Mouse (Mus musculus) right cerebral cortex, adult 18-20 months (tissue): Measurements from ENCODE around the gene Irgc1.
"Not testable (repeated sequence)": the region's sequence is repeated elsewhere in the genome, so short reads cannot be mapped to it uniquely, and the experiment has no call there.

Source experiments
- DNase-seq: peaks from one replicate; pipeline ENCODE4 v3.0.0; 2022; ENCODE audit warnings: mixed read lengths

The Irgc1 gene

GRCm38 (mm10) chr7:24451855-24452311 is at the start of gene Irgc1:
TSS of gene Irgc1 (minus strand) at chr7:24452297.
- DNase-seq = peak; percentile 41

DNA sequence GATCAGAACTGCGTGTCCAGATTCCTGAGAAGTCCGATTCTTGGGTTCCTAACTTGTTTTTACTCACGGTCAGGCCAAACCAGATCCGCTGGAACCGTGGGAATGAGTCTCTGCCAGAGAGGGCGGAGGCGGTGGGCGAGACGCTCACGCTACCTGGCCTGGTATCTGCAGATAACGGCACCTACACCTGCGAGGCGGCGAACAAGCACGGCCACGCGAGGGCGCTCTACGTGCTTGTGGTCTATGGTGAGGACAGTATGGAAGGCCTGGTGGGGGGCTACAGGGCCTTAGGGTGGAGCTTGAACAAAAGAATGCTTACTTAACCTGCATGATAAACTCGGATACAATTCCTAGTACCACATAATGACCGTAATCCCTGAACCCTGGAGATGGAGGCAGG is 49.4 kb upstream of the Irgc1 start:
- DNase-seq = no peak

GRCm38 (mm10) chr7:24500929-24501328 is 48.8 kb upstream of the Irgc1 start:
- DNase-seq = no peak

DNA sequence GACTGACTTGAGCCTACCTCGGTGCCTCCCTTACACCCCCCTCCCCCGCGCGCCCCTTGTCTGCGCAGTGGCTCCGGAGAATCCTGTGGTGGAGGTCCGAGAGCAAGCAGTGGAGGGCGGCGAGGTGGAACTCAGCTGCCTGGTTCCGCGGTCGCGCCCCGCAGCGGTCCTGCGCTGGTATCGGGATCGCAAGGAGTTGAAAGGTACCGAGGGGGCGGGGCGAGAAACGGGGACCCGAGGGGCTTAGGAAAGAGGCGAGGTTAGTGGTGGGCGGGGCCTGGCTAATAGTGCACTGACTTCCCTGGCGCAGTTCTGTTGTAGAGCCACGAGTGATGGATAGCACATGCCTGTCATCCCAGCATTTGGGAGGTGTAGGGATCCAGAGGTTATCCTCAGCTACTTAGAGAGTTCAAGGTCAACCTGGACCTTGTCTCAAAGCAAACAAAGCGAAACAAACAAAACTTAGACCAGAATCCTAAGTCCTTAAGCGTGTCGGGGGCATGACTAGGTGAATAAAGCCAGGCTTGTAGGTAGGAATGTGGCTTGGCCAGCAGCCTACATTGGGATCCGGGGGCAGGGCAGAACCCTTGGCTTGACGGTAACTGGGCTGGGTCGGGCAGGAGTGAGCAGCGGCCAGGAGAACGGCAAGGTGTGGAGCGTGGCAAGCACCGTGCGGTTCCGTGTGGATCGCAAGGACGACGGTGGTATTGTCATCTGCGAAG is 47.9 kb upstream of the Irgc1 start:
- DNase-seq = no peak

DNA sequence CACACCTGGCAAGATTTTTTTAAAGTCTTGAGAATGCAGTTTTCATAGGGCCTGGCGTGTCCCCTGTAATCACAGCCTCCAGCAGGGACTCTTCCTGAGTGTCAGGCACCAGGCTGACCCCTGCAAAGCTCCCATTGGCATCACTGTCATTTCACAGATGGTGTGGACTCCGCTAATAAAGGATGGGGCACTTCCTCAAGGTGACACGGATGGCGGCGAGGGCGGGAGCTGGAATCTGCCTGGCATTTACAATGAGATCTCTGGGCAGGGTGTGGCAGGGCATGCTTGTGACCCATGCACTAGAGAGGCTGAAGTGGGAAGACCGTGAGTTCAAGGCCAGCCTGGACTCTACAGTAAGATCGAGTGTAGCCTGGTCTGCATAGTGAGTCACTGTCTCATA is 36.2 kb upstream of the Irgc1 start:
- DNase-seq = no peak

DNA sequence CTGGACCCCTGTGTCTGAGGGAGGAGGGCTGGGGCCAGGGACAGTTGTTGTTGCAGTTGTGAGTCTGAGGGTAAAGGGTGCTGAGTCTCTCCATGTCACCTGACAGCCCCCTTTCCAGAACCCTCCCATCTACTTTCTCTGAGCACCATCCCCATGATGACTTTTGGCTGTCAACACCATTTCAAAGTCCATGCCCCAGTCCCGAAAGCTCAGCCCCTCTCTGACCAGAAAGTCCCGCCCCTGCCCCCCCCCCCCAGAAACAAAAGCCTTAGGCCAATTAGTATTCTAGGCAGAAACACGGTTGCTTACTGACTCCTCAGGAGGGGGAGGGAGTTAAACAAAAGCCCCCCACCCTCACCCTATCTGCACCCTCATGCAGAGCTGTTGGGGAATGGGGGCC is 35.3 kb upstream of the Irgc1 start:
- DNase-seq = no peak

DNA sequence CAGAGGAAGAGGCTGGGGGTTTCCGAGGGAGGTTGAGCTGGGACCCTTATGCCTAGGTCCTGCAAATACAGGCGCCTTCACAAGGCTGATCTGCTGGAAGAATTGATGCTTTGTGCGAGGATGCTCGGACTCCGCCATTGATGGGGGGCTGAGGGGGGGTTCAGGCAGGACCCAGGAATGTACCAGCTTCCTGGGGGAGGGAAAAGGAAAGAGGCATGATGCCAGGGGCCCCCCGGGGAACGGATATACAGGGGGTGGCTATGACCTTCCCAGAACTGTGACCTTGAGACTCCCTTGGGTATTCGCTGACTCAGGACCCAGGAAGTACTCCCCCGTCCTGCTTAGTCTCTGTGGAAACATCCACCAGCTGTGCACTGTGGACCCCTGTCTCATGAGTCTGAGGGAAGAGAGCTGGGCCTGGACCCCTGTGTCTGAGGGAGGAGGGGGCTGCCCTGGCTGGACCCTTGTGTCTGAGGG is 34.6 kb upstream of the Irgc1 start:
- no peak for DNase-seq

GRCm38 (mm10) chr7:24485481-24485880 is 33.4 kb upstream of the Irgc1 start:
- DNase-seq = no peak

DNA sequence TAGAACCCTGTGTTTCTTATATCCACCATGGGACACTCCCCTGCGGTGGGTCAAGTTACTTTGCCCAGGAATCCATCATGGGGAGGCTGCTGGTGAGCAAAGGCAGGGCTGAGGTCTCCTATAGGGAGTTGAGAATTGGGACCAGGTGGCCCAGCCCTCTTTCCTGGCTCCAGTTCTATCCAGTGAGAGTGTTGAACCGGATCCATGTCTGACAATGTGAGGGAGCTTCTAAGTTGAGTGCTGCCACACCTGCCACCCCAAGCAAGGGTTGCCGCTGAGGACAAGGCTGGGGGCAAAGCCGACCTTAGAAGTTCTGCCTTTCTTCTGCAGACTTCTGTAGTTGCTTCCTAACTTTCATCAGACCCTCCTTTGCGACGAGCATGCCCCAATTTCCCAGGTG is 31.2 kb upstream of the Irgc1 start:
- DNase-seq = not testable (repeated sequence)

DNA sequence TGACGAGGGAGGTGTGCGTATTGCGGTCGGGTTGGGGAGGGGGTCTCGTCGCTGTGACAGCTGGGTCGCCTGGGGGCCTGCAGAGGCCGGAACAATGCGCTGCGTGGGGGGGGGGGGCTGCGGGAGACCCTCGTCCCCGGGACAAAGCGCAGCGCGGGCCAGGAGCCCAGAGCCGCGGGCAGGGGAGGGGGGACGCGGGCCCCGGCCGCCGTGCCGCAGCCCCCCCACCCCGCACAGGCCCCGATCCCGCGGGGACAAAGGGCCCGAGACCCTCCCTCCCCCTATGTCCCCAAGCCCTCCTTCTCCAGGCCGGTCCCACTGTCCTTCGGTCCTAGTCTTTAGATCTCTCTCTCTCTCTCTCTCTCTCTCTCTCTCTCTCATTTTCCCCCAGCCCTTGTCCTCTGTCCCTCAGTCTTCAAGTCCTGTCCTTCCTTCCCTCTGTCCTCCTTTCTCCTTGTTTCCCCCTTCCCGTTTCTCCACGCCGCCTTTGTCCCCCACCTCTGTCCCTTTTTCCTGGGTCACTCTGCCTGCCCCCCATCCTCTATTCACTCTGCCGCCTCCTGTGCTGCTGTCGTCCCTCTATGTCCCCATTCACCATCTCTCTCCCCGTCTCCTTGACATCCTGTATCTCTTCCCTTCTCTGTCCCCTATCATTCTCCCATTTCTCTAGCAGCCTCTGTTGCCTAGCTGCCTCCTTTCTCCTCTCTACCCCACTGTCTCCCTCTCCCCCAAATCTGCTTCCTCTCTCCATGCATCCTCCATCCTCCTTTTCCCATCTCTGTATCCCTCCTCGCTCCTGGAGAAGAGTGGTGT is 30.3 kb upstream of the Irgc1 start:
- no peak for DNase-seq

GRCm38 (mm10) chr7:24481474-24482207 is 29.5 kb upstream of the Irgc1 start, which contains the start of gene Cadm4:
TSS of gene Cadm4 (plus strand) at chr7:24482023.
- peak; percentile 93 for DNase-seq

- no peak for DNase-seq
Measured at GRCm38 (mm10) chr7:24480986-24481473, 28.9 kb upstream of the Irgc1 start.

DNA sequence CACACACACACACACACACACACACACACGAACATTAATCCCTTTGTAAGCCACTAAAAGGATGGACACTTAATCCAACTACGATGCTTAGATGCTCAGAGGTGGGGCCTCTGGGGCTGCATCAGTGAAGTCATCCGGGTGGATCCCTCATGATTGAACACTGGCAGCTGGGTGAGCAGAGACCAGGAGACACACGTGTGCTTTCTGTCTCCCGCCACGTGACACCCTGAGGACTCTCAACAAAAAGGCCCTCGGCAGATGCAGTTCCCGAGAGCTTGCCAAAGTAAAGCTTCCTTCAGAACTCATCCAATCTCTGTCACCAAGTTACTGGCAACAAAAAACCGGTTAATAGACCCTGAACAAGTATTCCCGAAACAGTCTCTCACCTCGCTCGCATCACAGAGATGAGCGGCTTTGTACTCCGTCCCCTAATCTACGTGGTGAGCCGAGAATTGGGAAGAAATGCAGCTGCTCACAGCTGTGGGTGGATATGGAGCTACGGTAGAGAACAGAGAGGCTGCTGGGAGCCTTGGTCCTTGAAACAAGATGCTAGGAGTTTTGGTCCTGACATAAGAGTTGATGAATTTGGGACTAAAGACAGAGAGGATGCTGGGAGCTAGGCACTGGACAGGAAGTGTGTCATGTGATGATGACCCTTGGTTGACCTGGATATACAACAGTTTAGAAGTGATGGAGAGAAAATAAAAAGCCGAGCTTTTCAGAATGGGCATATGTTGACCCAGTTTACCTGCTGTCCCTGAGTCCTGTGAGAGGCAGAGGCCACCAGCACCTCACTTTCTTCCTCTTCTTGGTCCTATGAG is 28.2 kb upstream of the Irgc1 start:
- DNase-seq = peak; percentile 55

- DNase-seq = no peak
Measured at GRCm38 (mm10) chr7:24479685-24480084, 27.6 kb upstream of the Irgc1 start.

- no peak for DNase-seq
Measured at GRCm38 (mm10) chr7:24478911-24479310, 26.8 kb upstream of the Irgc1 start.

- DNase-seq = peak; percentile 56
Measured at GRCm38 (mm10) chr7:24476856-24477255, 24.8 kb upstream of the Irgc1 start.

DNA sequence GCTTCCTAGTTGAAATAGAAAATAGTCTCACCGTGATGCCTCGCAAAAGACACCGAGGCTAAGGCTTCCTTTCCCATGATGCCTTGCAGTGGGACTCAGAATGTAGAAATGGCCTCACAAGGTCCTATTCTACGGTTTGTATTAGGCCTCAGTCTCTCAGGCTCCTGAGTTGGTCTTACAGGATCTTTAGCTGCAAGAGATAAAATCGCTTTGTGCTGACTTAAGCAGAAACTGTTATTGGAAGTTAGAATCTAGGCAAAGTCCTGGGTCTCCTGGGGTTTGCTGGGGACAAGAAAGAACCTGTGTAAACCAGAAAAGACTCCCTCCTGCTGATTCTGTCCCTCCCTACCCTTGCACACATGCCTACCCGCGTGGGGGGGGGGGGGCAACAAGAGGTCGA is 24.2 kb upstream of the Irgc1 start:
- DNase-seq = no peak

DNA sequence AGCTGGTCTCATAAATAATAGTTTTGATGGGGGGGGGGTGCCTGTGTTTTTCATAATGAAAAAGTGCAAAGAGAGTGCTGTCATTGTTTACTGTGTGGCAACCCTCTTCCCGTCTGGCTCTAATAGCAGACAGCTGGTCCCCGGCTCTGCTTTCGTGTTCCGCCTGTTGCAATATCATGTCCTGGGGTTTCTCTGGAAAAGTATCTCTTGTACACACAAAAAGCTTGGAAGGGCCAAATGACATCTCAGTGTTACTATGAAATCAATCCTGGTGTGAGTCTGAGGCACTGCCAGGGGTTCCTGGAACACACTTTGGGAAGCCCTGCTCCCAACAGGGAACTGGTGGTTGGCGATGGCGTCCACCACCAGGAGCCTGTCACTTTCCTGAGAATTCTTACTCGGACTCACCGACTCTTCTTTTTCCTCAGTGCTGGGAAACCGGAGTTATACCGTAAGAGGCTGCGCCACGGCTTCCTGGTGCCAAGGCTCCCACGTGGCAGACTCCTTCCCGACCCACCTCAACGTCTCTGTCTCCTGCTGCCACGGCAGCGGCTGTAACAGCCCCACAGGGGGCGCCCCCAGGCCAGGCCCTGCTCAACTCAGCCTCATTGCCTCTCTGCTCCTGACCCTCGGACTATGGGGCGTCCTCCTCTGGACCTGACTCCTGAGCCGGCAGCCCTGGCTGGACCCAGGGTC is 22.9 kb upstream of the Irgc1 start:
- no peak for DNase-seq

DNA sequence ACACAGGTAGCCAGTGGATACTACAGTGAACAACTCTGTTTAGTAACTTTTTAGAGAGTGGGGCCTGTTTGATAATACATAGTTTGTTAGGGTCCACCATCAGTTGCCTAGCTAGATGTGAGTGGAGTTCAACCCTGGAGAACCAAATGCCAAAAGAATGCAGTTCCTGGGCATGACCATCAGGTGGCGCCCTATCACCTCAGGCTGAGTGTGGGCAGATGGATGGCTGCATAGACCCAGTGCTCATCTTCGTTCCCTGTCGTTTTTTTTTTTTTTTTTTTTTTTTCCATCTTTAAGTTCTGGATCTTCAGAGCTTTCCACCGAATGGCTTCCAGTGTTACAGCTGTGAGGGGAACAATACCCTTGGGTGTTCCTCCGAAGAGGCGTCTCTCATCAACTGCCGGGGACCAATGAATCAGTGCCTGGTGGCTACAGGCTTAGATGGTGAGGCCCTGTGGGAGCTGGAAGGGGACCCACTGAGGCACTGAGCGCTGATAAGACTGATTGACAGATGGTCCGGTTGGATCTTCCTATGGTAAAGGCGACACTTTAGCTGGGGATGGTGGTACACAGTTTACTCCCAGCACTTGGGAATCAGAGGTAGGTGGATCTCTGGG is 21.9 kb upstream of the Irgc1 start:
- peak; percentile 81 for DNase-seq

- no peak for DNase-seq
Measured at GRCm38 (mm10) chr7:24472937-24473336, 20.8 kb upstream of the Irgc1 start.

DNA sequence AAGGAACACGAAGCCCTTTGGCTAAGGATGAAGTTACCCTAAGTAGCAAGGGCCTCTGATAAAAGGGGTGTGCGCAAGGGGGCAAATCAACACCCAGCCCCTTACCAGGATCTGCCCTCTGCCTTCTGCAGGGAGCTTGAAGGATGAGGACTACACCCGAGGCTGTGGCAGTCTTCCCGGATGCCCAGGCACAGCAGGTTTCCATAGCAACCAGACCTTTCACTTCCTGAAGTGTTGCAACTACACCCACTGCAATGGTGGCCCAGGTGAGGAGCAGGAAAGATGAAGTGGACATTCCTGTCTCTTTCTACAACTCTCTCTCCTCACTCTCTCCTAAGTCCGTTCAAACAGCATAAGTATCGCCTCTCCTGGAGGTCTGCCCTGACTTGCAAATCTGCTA is 20.3 kb upstream of the Irgc1 start:
- no peak for DNase-seq
